Mouse (Mus musculus): ENCODE data around the gene Olfr1317.

Gene Olfr1317

GRCm38 (mm10) chr2:112140029-112140428 lies at the start of gene Olfr1317:
Gene Olfr1317 (plus strand): TSS chr2:112140329.
- DNase-seq (ENCODE audit: low read depth, low spot score): no peak

- DNase-seq (ENCODE audit: low read depth, low spot score): no peak
Observed at GRCm38 (mm10) chr2:112096681-112097080, 43.4 kb upstream of the Olfr1317 start, which contains the start of gene Olfr1314. Gene Olfr1314 (minus strand): TSS chr2:112096781.

DNA sequence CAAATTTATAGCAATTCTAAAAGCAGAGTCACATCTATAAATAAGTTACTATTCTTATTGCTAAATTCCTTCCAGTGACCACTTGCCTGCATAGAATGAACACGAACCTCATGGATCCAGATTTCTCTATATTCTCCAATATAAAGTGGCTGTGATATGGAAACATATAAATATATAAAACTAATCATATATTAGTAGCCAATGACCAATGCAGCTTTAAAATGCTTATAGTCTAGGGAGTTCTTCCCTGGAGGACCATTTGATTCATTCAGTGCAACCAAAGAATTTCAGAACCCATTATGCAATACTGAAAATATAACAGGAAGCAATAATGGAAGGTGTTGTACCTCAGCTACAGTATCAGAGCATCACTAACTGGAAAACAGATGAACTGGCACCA lies 24.8 kb upstream of the Olfr1317 start, which contains the start of gene Olfr1315-ps1:
Gene Olfr1315-ps1, minus strand, starts transcription at position 101 of the 400 bp plus-strand sequence.
- DNase-seq (ENCODE audit: low read depth, low spot score): no peak

DNA sequence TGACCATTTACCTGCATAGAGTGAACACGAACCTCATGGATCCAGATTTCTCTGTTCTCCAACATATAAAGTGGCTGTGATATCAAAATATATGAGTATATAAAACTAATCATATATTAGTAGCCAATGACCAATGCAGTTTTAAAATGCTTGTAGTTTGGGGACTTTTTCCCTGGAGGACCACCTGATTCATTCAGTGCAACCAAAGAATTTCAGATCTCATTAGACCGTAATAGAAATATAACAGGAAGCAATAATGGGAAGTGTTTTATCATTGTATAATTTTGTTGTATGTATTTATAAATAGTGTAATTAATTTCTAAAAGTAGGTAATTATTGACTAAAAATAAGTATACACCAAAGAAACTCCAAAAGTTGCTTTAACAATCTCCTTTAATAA lies 5.3 kb upstream of the Olfr1317 start, which contains the start of gene Olfr1316:
Gene Olfr1316, minus strand, starts transcription at position 101 of the 400 bp plus-strand sequence.
- no peak for DNase-seq (ENCODE audit: low read depth, low spot score)

- DNase-seq (ENCODE audit: low read depth, low spot score): no peak
Observed at GRCm38 (mm10) chr2:112153898-112154297, 13.8 kb downstream of the Olfr1317 start, which contains the start of gene Olfr1318. Gene Olfr1318 (plus strand): TSS chr2:112154198.

All from c-Kit-negative CD71-positive TER-119-positive erythroid progenitor cells, embryonic 14.5 days (primary cell).